Mouse (Mus musculus) B cell, adult 2 months (primary cell): ENCODE data around the gene Wnt2b.

Experiments
- DNase-seq, 2 experiments: peaks; one replicate each; pipeline ENCODE4 v3.0.0; 2022

Wnt2b gene

GRCm38 (mm10) chr3:104961066-104962059 lies at the start of gene Wnt2b:
Gene Wnt2b, minus strand, starts transcription at chr3:104961921.
- DNase-seq = no peak

DNA sequence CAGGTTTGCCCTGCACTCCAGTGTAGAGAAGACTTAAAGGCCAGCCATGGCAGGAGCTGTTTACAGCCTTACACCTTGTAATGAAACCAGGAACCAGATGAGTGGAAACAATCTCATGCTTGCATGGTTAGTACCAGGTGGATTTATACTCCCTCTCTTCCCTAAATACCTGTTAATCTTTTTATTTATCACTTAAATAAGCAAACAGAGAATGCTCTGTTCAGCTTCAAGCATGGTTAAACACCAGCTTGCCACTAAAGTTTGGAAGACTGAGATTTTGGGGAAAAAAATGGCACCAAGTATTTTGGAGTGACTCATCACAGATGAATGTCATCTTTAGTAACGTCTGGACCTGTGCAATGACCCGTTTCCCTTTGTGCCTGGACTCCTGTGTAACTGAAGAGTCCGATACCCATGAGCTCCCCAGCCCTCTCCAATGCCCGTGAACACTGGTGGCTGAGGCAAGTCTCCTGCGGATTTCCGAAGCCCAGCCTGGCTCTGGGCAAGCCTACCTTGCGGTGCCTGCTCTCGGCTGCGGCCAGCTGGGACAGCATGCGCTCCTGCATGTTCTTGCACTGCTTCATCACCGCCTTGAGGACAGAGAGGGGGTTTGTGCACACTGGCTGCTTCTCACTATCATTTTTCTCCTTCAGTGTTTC lies 49.1 kb upstream of the Wnt2b start:
- no peak for DNase-seq

DNA sequence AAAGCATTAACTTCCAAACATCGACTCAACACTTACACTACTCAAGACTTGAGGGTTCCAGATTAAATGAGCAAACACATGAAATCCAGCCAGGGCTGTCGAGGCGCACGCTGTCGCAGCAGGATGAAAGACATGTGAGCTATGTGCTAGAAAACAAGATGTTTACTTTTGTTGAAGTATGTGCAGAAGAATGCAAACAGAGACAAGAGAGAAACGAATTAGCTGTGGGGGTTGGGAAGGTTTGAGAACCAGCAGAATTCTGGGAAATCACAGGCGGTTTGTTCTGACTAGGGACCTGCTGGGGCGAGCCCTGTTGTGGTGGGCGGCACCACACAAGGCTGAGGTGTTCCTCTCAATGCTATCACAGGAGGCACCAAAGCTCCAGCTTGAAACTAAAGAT lies 46.3 kb upstream of the Wnt2b start:
- no peak for DNase-seq

GRCm38 (mm10) chr3:105006101-105006500 lies 44.4 kb upstream of the Wnt2b start:
- DNase-seq = no peak

- no peak for DNase-seq
These were observed 43.9 kb upstream of the Wnt2b start for GRCm38 (mm10) chr3:105005561-105006065.

GRCm38 (mm10) chr3:105005011-105005410 lies 43.3 kb upstream of the Wnt2b start:
- no peak for DNase-seq

DNA sequence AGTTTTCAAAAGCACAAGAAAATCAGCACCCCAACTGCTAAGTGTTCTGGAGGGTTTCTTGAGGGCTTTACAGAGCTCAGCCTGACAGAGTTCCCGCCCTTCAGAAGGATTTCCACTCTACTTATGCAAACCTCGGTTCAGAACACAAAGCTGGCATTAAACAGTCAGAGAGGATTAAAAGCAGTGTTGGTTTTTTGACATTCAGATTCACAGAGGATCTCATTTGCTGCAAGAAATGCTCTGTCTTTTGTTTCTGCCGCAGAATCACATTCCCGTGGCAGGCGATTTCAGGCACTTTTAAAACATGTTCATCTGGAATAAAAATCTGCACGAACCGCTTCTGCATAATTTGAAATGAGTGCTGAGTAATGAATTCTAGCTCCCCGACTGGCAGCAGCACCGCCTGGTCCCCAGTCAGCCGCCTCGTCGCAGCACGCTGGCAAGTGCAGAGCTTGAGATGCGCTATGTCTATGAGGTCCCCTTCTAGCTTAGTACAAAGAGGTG lies 42.3 kb upstream of the Wnt2b start:
- DNase-seq = no peak

- DNase-seq = no peak
These were observed 39.7 kb upstream of the Wnt2b start for GRCm38 (mm10) chr3:105001374-105001773.

DNA sequence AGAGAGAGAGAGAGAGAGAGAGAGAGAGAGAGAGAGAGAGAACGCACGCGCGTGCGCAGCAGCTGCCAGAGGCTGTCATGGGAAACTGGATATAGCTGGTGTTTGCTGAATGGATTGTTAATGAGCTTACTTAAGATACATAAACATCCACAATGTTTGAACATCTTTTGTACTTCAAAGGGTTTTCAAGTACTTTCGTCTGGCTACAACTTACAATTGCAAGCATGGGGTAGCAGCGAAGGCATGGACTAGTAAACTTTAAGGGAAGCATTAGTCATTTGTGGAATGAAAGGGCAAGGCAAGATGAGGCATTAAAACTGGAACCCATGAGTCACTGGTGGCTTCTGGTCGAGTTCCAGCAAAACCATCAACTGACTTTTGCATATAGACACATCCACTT lies 38.8 kb upstream of the Wnt2b start:
- no peak for DNase-seq

- no peak for DNase-seq
These were observed 35.8 kb upstream of the Wnt2b start for GRCm38 (mm10) chr3:104997563-104997962.

- DNase-seq = no peak
These were observed 34.0 kb upstream of the Wnt2b start for GRCm38 (mm10) chr3:104995707-104996106.

DNA sequence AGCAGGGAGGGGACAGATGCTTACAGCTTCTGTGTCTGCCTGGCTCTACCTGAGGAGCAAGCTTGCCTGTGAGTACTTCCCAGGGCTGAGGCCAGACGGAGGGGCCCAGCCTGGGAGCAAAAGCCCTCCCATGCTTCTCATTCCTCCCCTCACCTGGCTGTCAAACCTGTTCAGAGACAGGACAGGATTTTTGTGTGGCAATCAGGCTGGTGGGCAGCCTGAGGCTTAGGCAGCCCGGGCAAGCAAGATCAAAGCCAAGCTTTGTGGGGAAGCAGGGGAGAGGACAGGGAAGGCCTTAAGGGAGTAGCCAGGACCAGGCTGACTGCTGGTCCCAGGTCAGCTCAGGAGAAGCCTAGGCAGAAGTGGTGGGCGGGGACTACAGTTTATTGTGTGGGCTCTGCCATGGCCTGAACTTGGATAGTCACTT lies 32.7 kb upstream of the Wnt2b start:
- no peak for DNase-seq

DNA sequence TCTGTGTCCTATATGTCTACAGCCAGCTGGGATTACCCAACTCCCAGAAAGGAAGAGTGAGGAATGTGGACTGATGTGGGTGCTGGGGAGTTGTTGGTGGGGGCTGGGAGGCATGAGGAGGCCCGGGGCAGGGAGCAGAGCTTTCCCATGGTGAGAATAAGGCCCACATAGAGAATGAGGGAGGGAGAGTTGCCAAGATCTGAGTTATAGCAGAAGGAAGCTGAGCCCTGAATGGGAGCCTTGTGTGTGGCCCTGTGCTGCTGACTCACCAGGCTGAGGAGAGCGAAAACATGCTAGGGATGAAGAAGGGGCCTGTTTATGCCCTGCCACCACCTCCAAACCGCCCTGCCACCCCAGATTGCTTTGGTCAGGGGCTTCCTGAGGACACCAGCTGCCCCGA lies 32.1 kb upstream of the Wnt2b start:
- DNase-seq = no peak

- peak; percentile 85 to 86 for DNase-seq
These were observed 31.1 kb upstream of the Wnt2b start for GRCm38 (mm10) chr3:104992709-104993388.

DNA sequence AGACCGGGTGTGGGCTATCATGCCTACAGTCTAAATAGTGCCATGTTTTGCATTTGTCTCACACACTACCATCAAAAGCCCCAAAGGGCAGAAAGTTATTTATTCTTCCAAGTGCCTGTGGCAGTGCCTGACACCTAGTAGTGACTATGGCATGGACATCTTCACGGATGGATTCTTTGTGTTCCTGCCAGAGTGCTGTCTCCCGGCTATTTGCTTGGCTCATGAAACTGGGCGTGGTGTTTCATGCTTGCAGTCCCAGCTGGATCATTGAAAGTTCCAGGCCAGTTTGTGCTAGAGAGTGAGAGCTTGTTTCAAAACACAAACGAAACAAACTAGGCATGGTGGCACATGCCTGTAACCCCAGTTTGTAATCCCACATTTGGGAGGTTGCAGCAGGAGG lies 30.0 kb upstream of the Wnt2b start:
- no peak for DNase-seq

DNA sequence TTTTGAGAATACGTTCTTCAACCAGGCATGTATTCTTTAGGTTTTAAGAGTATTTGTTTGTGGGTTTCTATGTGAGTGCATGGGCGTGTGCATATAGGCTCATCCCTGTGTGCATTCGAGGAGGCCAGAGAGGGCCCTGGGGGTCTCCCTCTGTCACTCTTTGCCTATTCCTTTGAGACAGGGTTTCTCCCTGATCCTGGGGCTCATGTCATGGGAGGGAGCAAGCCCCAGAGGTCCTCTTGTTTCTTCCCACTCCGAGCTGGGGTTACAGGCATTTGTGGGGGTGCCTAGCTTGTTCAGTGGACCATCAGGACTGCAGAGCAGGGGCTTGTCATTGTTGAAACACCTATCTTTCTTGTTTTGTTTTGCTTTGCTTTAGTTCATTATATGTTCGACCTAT lies 26.2 kb upstream of the Wnt2b start:
- no peak for DNase-seq

DNA sequence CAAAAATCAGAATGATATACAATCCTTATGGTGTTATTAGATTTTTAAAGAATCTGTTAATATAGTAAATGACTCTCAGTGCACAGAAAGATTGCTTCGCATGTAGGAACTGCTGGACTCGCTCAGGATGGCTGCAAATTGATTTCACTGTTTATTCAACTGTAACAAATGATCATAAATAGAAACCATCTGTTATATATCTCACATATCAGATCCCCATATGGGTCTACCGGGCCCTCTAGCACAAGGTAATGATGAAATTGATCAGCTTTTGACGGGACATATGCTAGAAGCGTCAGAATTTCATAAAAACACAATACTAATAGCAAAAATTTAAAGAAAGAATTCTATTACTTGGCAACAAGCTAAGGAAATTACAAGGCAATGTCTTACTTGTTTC lies 18.0 kb upstream of the Wnt2b start:
- DNase-seq = no peak

DNA sequence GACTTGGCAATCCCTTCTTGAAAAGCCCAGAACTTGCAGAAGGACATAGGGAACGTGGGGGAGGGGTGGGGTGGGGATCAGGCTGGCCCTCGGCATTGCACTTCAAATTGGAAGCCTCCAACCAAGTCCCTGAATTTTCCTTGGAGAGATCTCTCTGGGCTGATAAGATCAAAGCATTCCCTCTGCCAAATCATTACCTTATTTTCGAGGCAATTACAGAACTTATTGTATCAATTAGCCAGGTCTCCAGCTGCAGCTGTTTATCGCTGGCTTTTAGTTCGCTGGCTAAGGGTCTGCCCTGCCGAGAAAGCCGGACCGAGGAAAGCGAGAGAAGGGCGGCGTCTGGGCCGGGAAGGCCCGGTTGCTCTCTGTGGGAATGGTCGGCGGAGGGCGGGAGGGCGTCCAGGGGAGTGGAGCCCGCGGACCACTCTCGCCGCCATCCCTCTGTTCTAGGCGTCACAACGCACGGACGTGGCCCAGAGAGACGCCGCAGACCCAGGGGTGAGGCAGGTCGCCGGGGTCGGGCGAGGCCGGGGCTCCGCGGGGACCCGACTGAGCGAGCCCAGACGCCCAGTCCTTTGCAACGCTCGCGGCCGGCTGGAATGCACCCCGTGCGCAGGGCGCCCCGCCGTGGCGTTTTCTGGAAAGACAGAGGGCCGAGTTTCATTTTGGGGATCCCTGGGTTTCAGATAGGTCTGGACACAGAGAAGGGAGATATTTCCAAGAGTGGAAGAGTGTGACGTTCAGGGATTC lies 6.0 kb upstream of the Wnt2b start:
- DNase-seq = peak; percentile 76 to 77

- no peak for DNase-seq
These were observed 4.4 kb upstream of the Wnt2b start for GRCm38 (mm10) chr3:104965991-104966554.

DNA sequence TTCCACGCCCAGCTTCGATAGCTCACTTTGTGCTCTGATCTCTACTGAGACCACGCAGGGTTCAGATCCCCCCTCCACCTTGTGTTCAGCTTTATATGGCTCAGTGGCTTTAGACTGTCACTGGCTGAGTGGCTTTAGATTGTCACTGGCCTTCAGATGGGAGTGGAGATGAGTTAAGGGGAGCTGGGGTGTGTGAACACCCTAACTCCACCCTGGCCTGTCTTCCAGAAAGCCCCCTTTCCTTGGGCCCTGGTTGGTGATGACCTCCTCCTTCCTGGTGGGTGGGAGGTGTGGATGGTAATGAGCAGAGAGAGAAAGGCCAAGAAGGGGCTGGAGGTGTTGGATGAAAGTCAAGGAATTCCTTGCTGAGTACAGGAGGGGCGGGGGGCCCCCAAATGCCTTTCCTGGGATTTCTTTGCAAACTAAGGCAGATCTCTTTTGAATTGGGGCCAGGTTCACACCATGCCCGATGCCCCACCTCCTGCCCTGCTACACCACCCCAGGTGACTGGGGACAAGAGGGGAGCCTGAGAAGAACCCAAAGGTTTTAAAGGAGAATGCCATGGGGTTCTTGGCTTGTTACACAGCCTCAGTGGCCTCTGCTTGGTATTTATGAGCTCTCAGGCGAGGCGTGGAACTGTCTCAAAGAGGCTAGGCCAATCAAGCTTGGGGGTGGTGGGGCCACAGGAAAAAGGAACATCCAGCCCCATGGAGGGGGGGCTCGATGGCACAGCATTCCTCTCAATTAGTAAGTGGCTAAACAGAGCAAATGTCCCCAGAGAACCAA lies 3.5 kb upstream of the Wnt2b start:
- DNase-seq = no peak
